Comparison of ENCODE assay signal across 8 mouse cellular contexts in genomic region chr4:148384251-148385230, GRCm38 (mm10).
DNase-seq lines count a peak whose midpoint lies in the region; ATAC-seq and TF ChIP-seq lines count a peak whose summit lies in the region.
"Had no signal": no experiment of that assay in that cellular context is flagged by ENCODE, and none has a peak within 500 bp of the region (broad histone marks: within the 10 kb centered on the region; RNA-seq: fewer than 3 reads in every experiment).

No protein-coding gene starts in this region.

- no peak for TF ChIP-seq EP300 in lung, postnatal 0 days (IDR thresholded peaks at IDR 0.05)

- TF ChIP-seq CTCF in hindbrain, postnatal 0 days (IDR thresholded peaks at IDR 0.05; ENCODE audit: low read depth) = no peak; the same call in 1 of the 2 replicates
- no peak for TF ChIP-seq CTCF in lung, postnatal 0 days (IDR thresholded peaks at IDR 0.05)

- DNase-seq in hindbrain, postnatal 0 days (ENCODE audit: low spot score) = peak; percentile 89
- peak; percentile 94 for DNase-seq in midbrain, embryonic 10.5 days (ENCODE audit: low spot score)
- DNase-seq in right cerebral cortex, postnatal 36 days (ENCODE audit: low spot score in 2 of 2) = peak; percentile 79 to 83
- no peak for DNase-seq in lung, postnatal 0 days (ENCODE audit: low spot score)
- no peak for DNase-seq in thymus, postnatal 10 days (ENCODE audit: low spot score in 2 of 2)

- H3K27ac ChIP-seq in forebrain, embryonic 13.5 days = peak overlapping the region; percentile 87
- peak overlapping the region; percentile 75 for H3K27ac ChIP-seq in hindbrain, postnatal 0 days
- peak overlapping the region; percentile 90 for H3K27ac ChIP-seq in midbrain, embryonic 10.5 days (replicated peaks)
- no peak overlapping the region for H3K27ac ChIP-seq in intestine, embryonic 15.5 days
- H3K27ac ChIP-seq in lung, postnatal 0 days (ENCODE audit: low read length) = no peak overlapping the region
- H3K27ac ChIP-seq: embryonic facial prominence, embryonic 13.5 days had no signal

- H3K4me1 ChIP-seq in forebrain, embryonic 13.5 days = peaks cover 32% of the 10 kb centered on the region
- H3K4me1 ChIP-seq in hindbrain, postnatal 0 days (ENCODE audit: insufficient read depth, low read length) = peaks cover 5% of the 10 kb centered on the region; the same call in 1 of the 2 replicates
- peaks cover 66% of the 10 kb centered on the region for H3K4me1 ChIP-seq in midbrain, embryonic 10.5 days
- H3K4me1 ChIP-seq in intestine, embryonic 15.5 days (replicated peaks) = no peaks in the 10 kb centered on the region
- H3K4me1 ChIP-seq in lung, postnatal 0 days (ENCODE audit: insufficient read depth, low read depth, low read length) = no peaks in the 10 kb centered on the region

- H3K27me3 ChIP-seq in forebrain, embryonic 13.5 days = no peaks in the 10 kb centered on the region
- H3K27me3 ChIP-seq in hindbrain, postnatal 0 days (ENCODE audit: insufficient read depth, low read length) = no peaks in the 10 kb centered on the region
- 0 out of 2 replicates have a peak, but pooled peaks cover 5% of the 10 kb centered on the region for H3K27me3 ChIP-seq in midbrain, embryonic 10.5 days (ENCODE audit: low read depth, poor library complexity, severe bottlenecking)
- no peaks in the 10 kb centered on the region for H3K27me3 ChIP-seq in intestine, embryonic 15.5 days (replicated peaks)
- no peaks in the 10 kb centered on the region for H3K27me3 ChIP-seq in lung, postnatal 0 days (replicated peaks; ENCODE audit: insufficient read depth, low read length)

- H3K9me3 ChIP-seq in forebrain, embryonic 13.5 days (replicated peaks) = no peaks in the 10 kb centered on the region
- no peaks in the 10 kb centered on the region for H3K9me3 ChIP-seq in hindbrain, postnatal 0 days (ENCODE audit: low read length)
- peaks cover 13% of the 10 kb centered on the region for H3K9me3 ChIP-seq in midbrain, embryonic 10.5 days (replicated peaks)
- H3K9me3 ChIP-seq in intestine, embryonic 15.5 days = no peaks in the 10 kb centered on the region
- H3K9me3 ChIP-seq in lung, postnatal 0 days (ENCODE audit: low read length) = no peaks in the 10 kb centered on the region

- H3K4me3 ChIP-seq in forebrain, embryonic 13.5 days = no peak overlapping the region
- no peak overlapping the region for H3K4me3 ChIP-seq in hindbrain, postnatal 0 days (ENCODE audit: low read length)
- peak overlapping the region; percentile 16 for H3K4me3 ChIP-seq in midbrain, embryonic 10.5 days
- H3K4me3 ChIP-seq in intestine, embryonic 15.5 days (replicated peaks) = no peak overlapping the region
- H3K4me3 ChIP-seq in lung, postnatal 0 days (ENCODE audit: low read depth, low read length) = no peak overlapping the region
- H3K4me3 ChIP-seq: embryonic facial prominence, embryonic 13.5 days had no signal

- peak; percentile 93 for ATAC-seq in forebrain, embryonic 13.5 days
- ATAC-seq in hindbrain, postnatal 0 days = peak; percentile 94
- ATAC-seq in intestine, embryonic 15.5 days = no peak
- ATAC-seq in lung, postnatal 0 days = no peak

- 9% methylated on average over 20 of the region's 20 CpGs for WGBS in forebrain, embryonic 13.5 days
- 14% methylated on average over 20 of the region's 20 CpGs for WGBS in hindbrain, postnatal 0 days
- WGBS in midbrain, embryonic 10.5 days = 18% methylated on average over 20 of the region's 20 CpGs
- WGBS in intestine, embryonic 15.5 days = 44% methylated on average over 20 of the region's 20 CpGs
- 31% methylated on average over 20 of the region's 20 CpGs for whole genome bisulfite sequencing in lung, postnatal 0 days

- no peaks in the 10 kb centered on the region for H3K36me3 ChIP-seq in forebrain, embryonic 13.5 days (ENCODE audit: poor library complexity, severe bottlenecking)
- H3K36me3 ChIP-seq in hindbrain, postnatal 0 days (ENCODE audit: insufficient read depth, low read length) = no peaks in the 10 kb centered on the region
- no peaks in the 10 kb centered on the region; the same call in 1 of the 2 replicates for H3K36me3 ChIP-seq in midbrain, embryonic 10.5 days
- H3K36me3 ChIP-seq in intestine, embryonic 15.5 days = no peaks in the 10 kb centered on the region
- no peaks in the 10 kb centered on the region for H3K36me3 ChIP-seq in lung, postnatal 0 days (ENCODE audit: insufficient read depth, low read length)
- H3K36me3 ChIP-seq: embryonic facial prominence, embryonic 13.5 days had no signal

- H3K4me2 ChIP-seq in forebrain, embryonic 13.5 days = peak overlapping the region; percentile 21
- H3K4me2 ChIP-seq in hindbrain, postnatal 0 days (ENCODE audit: low read depth, low read length) = 0 out of 2 replicates have a peak overlapping the region, but pooled peaks have one; percentile 6
- no peak overlapping the region for H3K4me2 ChIP-seq in intestine, embryonic 15.5 days (replicated peaks)
- H3K4me2 ChIP-seq in lung, postnatal 0 days (replicated peaks; ENCODE audit: low read depth, low read length) = no peak overlapping the region
- H3K4me2 ChIP-seq: embryonic facial prominence, embryonic 13.5 days had no signal

- H3K9ac ChIP-seq in forebrain, embryonic 13.5 days = no peak overlapping the region
- no peak overlapping the region for H3K9ac ChIP-seq in hindbrain, postnatal 0 days (replicated peaks; ENCODE audit: low read length)
- no peak overlapping the region for H3K9ac ChIP-seq in intestine, embryonic 15.5 days
- no peak overlapping the region for H3K9ac ChIP-seq in lung, postnatal 0 days (replicated peaks; ENCODE audit: low read depth)
- H3K9ac ChIP-seq: embryonic facial prominence, embryonic 13.5 days had no signal

Comparison
In these comparisons a context has a peak if more than half of its experiments do, and no peak if none do; other contexts are left out.
1. ATAC-seq: peak in forebrain, embryonic 13.5 days (single experiment) and hindbrain, postnatal 0 days (single experiment); none in intestine, embryonic 15.5 days (single experiment) and lung, postnatal 0 days (single experiment).
2. H3K27ac ChIP-seq: peak in forebrain, embryonic 13.5 days (single experiment), hindbrain, postnatal 0 days (single experiment) and midbrain, embryonic 10.5 days (single experiment); none in intestine, embryonic 15.5 days (single experiment) and lung, postnatal 0 days (single experiment).
3. H3K4me2 ChIP-seq: peak in forebrain, embryonic 13.5 days (single experiment) and hindbrain, postnatal 0 days (single experiment); none in intestine, embryonic 15.5 days (single experiment) and lung, postnatal 0 days (single experiment).
4. DNase-seq: peak in hindbrain, postnatal 0 days (single experiment), midbrain, embryonic 10.5 days (single experiment) and right cerebral cortex, postnatal 36 days (2 of 2); none in lung, postnatal 0 days (single experiment) and thymus, postnatal 10 days (0 of 2).